Mouse (Mus musculus): ENCODE data around the gene Nanog. TPM values are rescaled to one million over a fixed set of nuclear protein-coding genes. Genes with fewer than 3 reads are reported as not detected.
"Not testable (repeated sequence)": the region's sequence is repeated elsewhere in the genome, so short reads cannot be mapped to it uniquely, and the experiment has no call there.

Gene Nanog
- polyA plus RNA-seq, 2 experiments from 2014 or later = 0.22 TPM; not detected in 1

DNA sequence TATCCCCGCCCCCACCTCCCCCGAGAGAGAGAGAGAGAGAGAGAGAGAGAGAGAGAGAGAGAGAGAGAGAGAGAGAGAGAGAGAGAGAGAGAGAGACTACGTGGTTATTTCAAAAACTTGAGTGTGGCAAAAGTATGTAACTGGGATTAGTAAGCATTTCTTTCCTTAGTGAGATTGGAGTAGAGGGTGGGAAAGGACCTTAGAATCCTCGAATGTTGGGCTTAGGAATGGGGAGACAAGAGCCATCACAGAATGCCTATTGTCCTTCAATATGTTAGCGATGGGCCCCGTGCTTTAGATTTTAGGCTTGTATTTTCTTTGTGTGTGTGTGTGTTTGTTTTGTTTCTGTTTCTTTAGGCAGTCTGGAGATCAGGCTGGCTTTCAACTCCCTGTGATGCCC lies 4.0 kb upstream of the Nanog start:
- ATAC-seq = no peak

DNA sequence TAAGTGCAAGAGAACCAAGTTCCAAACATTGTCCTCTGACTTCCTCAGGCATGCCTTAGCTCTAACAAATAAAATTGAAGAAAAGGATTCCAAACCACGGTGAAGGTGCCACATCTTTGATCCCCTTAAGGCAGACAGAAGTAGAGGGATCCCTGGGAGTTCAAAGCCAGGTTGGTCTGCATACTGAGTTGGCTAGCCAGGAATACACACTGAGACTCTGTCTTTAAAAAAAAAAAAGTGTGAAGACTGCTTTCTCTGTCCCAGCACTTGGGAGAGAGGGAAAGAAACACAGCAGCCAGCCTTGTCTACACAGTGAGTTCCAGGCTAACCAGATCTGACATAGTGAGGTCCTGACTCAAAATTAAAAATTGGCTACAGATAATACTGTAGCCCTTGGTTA lies 3.6 kb upstream of the Nanog start:
- ATAC-seq = no peak

DNA sequence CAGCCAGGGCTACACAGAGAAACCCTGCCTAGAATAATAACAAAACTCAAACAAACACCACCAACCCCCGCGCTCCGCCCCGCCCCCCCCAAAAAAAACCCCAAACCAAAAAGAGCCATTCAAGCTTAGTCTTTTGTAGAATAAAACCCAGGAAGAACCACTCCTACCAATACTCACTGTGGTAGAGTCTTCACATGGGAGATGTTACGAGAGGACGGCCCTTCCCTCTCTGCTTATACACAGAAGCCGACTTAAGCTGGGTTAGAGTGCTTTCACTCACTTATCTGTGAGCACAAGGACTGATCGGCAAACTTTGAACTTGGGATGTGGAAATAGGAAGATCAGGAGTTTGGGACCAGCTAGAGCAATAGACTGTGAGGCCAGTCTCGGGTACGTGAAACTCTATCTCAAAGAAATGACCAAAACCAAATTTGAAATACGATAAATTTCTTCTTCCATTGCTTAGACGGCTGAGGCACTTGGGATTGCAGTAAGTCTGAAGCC lies 900 bp upstream of the Nanog start:
- no peak for ATAC-seq

GRCm38 (mm10) chr6:122708826-122709225 lies 1.5 kb downstream of the Nanog start:
- ATAC-seq = no peak

DNA sequence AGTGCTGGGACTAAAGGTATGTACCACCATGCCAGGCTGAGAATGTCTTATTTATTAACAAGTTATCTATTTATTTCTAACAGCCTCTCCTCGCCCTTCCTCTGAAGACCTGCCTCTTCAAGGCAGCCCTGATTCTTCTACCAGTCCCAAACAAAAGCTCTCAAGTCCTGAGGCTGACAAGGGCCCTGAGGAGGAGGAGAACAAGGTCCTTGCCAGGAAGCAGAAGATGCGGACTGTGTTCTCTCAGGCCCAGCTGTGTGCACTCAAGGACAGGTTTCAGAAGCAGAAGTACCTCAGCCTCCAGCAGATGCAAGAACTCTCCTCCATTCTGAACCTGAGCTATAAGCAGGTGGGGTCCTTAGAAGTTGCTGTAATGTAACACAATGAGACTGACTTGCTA lies 4.2 kb downstream of the Nanog start:
- no peak for ATAC-seq

DNA sequence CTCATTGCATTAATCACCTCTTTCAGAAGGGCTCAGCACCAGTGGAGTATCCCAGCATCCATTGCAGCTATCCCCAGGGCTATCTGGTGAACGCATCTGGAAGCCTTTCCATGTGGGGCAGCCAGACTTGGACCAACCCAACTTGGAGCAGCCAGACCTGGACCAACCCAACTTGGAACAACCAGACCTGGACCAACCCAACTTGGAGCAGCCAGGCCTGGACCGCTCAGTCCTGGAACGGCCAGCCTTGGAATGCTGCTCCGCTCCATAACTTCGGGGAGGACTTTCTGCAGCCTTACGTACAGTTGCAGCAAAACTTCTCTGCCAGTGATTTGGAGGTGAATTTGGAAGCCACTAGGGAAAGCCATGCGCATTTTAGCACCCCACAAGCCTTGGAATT lies 5.8 kb downstream of the Nanog start:
- not testable (repeated sequence) for ATAC-seq

DNA sequence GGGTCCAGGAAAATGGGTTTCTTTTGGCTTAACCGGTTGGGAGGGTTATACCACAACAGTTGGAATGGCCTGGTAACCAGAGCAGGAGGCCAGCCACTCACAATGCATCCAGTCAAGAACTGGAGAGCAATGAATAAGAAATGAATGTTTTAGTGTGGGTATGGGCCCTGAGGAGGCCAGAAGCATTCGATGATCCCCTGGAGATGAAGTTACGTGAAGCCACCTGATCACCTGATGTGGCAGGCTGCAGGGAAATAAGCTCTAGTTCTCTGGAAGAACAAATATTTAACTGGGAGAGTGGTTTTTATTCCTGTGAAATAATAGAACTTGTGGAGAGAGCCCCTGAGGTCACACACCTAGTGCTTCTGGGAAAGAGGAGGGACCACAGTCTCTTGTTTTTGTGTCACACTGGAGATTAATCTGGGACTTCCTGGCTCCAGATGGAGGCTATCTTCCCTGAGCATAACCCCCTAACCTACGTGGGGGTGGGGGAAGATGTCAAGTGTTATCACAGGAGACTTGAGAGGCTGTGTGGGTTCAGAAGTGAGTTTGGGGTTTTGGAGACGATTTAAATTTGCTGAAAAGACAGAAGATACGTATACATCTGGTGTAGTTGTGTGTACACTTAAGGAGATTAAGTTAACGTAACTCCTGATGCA lies 7.5 kb downstream of the Nanog start:
- ATAC-seq = no peak

GRCm38 (mm10) chr6:122715886-122716285 lies 8.6 kb downstream of the Nanog start:
- ATAC-seq = no peak

DNA sequence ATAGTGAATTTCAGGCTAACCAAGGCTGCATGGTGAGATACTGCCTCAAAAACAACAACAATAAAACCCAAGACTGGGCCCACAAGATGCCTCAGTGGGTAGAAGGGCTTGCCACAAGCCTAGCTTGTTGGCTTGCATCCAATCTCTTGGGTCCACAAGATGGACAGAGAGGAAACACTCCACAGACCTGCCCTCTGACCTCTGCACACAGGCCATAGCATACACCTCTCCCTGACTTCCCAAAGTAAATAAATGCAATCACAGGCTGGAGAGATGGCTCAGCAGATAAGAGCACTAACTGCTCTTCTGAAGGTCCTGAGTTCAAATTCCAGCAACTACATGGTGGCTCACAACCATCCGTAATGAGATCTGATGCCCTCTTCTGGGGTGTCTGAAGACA lies 10.9 kb downstream of the Nanog start:
- ATAC-seq = not testable (repeated sequence)

GRCm38 (mm10) chr6:122719942-122720341 lies 12.7 kb downstream of the Nanog start:
- peak; percentile 81 for ATAC-seq

DNA sequence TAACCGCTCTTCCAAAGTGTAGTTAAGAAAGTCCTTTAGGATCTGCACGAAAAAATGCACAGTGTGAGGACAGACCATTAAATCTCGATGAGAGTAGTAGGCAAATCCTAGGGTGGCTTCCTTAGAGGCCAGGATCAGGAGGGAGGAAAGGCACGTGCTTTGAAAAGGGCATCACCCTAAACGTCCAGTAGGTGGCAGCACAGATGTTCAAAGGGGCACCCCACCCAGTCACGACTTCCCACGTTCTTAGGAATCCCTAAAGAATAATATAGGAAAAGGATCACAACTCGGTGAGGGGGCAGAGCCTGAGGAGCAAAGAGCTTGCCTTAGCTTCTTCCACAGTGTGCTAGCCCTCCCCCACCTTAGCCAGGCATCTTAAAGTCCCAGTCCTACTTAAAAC lies 32.7 kb downstream of the Nanog start:
- peak; percentile 14 for ATAC-seq

DNA sequence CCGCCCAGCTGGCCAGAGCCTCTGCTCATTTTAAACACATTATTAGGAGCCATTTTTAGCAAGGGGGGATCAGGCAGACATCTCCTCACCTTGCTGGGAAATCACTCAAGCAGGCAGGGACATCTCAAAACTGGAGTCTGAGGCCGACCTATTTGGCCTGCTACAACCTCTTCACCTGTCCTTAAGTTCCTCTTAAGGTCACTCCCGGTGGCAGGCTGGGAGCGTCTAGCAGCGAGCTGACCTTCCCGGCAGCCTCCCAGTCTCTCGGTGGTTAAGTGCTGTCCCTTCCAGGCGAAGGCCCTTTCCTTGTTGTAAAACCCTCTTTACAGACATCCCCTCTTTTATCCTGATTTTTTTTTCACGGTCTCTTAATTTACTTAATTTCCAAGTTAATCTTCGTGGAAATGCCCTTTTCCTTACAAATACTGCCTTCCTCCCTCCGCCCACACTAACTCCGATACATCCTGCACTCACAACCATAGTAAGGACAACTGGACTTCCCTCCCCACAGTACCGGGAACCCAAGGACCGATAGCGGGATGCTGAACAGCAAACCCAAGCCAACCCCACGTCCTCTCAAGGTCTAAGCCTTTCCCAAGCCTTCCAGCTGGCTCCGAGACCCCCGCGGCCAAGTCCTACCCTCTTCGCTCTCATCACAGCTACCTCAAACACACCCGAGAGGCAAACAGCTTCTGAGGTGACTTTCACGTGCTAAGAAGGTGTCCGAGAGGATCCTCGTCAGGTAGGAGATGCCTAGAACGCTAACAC lies 34.4 kb downstream of the Nanog start:
- no peak for ATAC-seq

DNA sequence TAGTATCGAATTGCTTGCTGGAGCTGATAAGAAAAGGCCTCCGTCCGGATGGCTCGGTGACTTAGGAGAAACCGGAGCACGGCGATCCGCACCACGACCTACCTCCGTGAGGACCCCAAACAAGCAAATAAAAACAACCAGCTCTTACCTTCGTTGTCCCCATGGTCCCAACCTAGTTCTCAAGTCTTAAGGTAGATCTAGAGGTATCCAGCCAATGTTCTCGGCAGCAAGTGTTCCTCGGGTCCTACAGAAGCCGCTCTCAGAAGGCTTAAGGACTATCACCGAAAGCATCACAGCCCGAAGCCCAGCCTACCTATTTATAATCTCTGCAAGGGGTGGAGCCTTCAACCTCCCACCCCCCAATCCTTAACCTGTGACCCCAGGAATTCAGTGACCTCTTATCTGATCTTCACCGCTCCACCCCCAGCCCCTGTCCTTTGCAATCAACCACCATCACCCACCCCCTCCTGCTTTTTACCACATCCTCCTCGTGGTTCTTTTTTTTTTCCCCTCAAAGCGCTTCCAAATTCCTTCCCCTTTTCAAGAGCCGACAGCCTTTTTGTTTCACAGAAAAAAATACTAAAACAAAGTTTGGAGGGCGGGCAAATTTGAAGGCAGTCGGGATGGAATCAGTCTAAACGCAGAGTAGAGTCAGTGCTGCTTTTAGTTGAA lies 35.1 kb downstream of the Nanog start:
- ATAC-seq = peak; percentile 89

GRCm38 (mm10) chr6:122743353-122743752 lies 36.1 kb downstream of the Nanog start:
- no peak for ATAC-seq

- no peak for ATAC-seq
Measured at GRCm38 (mm10) chr6:122744505-122745249, 37.4 kb downstream of the Nanog start.

DNA sequence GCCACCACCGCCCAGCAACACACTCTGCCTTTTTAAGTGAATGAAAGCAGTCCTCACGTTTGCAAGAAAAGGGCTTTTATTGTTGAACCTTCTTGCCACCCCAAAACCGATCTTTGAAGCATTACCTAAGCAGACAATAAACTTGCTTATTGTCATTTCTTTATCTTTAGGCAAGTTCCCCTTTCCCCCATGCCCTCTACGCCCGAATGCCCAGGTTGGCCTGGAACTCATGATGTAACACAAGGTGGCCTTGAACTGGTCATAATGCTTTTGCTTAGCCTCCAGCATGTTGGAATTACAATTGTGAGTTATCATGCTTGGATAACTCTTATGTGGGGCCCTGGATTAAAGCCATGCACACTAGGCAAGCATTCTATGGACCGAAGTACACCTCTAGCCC lies 43.3 kb downstream of the Nanog start:
- no peak for ATAC-seq

GRCm38 (mm10) chr6:122755913-122756312 lies 48.6 kb downstream of the Nanog start:
- peak; percentile 74 for ATAC-seq

- peak; percentile 69 for ATAC-seq
Measured at GRCm38 (mm10) chr6:122758732-122759131, 51.4 kb downstream of the Nanog start.

- ATAC-seq = no peak
Measured at GRCm38 (mm10) chr6:122761011-122761599, 53.8 kb downstream of the Nanog start.

- no peak for ATAC-seq
Measured at GRCm38 (mm10) chr6:122761901-122762300, 54.6 kb downstream of the Nanog start.

DNA sequence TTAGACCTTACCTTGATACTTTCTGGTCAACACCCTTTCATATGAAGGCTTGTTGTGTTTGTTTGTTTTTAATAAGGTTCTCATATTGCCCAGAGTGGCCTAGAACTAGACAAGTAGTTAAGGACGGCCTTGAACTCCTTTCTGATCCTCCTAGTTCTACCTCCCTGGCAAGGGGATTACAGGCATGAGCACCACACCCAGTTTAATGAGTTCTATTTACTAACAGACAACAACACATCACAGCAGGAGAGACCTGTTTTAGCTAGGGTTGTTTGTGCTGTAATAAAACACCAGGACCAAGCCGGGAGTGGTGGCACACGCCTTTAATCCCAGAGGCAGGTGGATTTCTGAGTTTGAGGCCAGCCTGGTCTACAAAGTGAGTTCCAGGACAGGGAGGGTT lies 55.2 kb downstream of the Nanog start:
- no peak for ATAC-seq

- ATAC-seq = peak; percentile 38
Measured at GRCm38 (mm10) chr6:122762952-122763700, 55.8 kb downstream of the Nanog start.
